Mouse (Mus musculus) heart, adult 2 months (tissue): ENCODE measurements around the gene Rasa3. TPM values are rescaled to one million over a fixed set of nuclear protein-coding genes. Genes with fewer than 3 reads are reported as not detected.

Experiments
- DNase-seq, 2 experiments: peaks; one replicate each; pipeline ENCODE4 v3.0.0; 2021
- H3K27ac ChIP-seq: fragments of 200-600 bp; 2 replicates; pipeline ENCODE4 v1.8.1; 2022
- H3K27me3 ChIP-seq: fragments of 200-500 bp; 2 replicates; pipeline ENCODE4 v1.6.1; 2012; ENCODE audit warnings: mild to moderate bottlenecking, low read length, inconsistent platforms, mixed read lengths; ENCODE audit not compliant: control insufficient read depth, insufficient read depth
- H3K36me3 ChIP-seq: fragments of 200-500 bp; 2 replicates; pipeline ENCODE4 v1.6.1; 2012; ENCODE audit warnings: low read length, inconsistent platforms; ENCODE audit not compliant: control insufficient read depth, insufficient read depth
- H3K4me1 ChIP-seq: fragments of 200-500 bp; 2 replicates; pipeline ENCODE4 v1.6.1; 2011; ENCODE audit warnings: low read length; ENCODE audit not compliant: control insufficient read depth, insufficient read depth
- H3K4me3 ChIP-seq: fragments of 200-600 bp; 2 replicates; pipeline ENCODE4 v1.8.1; 2022
- H3K79me2 ChIP-seq: fragments of 200-500 bp; replicated peaks from 2 replicates; pipeline ENCODE4 v1.6.1; 2012; ENCODE audit warnings: mild to moderate bottlenecking, inconsistent platforms, low read length, moderate library complexity, mixed read lengths; ENCODE audit not compliant: control insufficient read depth, insufficient read depth
- H3K9ac ChIP-seq: fragments of 200-500 bp; 2 replicates; pipeline ENCODE4 v1.6.1; 2012; ENCODE audit warnings: low read depth, mild to moderate bottlenecking, control low read depth, inconsistent platforms, low read length, mixed read lengths
- CTCF ChIP-seq: fragments of 200-600 bp; IDR thresholded peaks from 2 replicates; pipeline ENCODE4 v1.8.1; 2022; ENCODE audit warnings: antibody characterized with exemption, mild to moderate bottlenecking, moderate library complexity
- EP300 ChIP-seq: fragments of 200-500 bp; IDR thresholded peaks from 2 replicates; pipeline ENCODE4 v1.6.1; 2011; ENCODE audit warnings: low read depth, low read length, control low read depth; ENCODE audit not compliant: insufficient read depth
- POLR2A ChIP-seq: fragments of 200-500 bp; IDR thresholded peaks from 2 replicates; pipeline ENCODE4 v1.6.1; 2011; ENCODE audit warnings: mild to moderate bottlenecking, low read depth, low read length, control low read depth; ENCODE audit not compliant: insufficient read depth
- WGBS: fragments of 180-500 bp; shearing (Covaris S2); methylation state at CpG from one replicate; pipeline ENCODE4 v1.1.7; 2018; 5-methylcytosine and 5-hydroxymethylcytosine counted together
- intact Hi-C: fragments of 180-260 bp; cut with DNase I; formaldehyde crosslinking; loops from one replicate; pipeline ENCODE4 v1.15.1; 2025
- polyA plus RNA-seq: library from polyadenylated mRNA; depleted of rRNA; stranded (reverse); fragments of >200 nt; gene quantifications from 2 replicates; pipeline ENCODE4 v1.2.3, GENCODE M21; 2012
- total RNA-seq, 2 experiments: library from RNA; stranded (reverse); gene quantifications; 2 replicates each; pipeline ENCODE4 v1.2.3; 2021

The Rasa3 gene
- total and polyA plus RNA-seq, 3 experiments, result 14.6 to 16.9 (median 16.5) TPM

- H3K36me3 ChIP-seq, result no peaks in the 10 kb centered on the region
- no peak overlapping the region; the same call in 1 of the 2 replicates for H3K9ac ChIP-seq
- no peaks in the 10 kb centered on the region for H3K27me3 ChIP-seq
- peak overlapping the region; percentile 97 for H3K4me3 ChIP-seq
- intact Hi-C loops, result loop anchor here (5.0 kb wide), 1 partner anchor 76 kb away; no protein-coding TSS in a partner anchor
- H3K27ac ChIP-seq, result no peak overlapping the region; the same call in 1 of the 2 replicates
- no peaks in the 10 kb centered on the region for H3K79me2 ChIP-seq
- 29% methylated on average over 8 of the region's 8 CpGs for WGBS
- TF ChIP-seq POLR2A (no peak), CTCF (no peak), EP300 (no peak)
- peaks cover 16% of the 10 kb centered on the region for H3K4me1 ChIP-seq
- DNase-seq, result peak in 1 of 2 experiments; percentile 20
Measured at GRCm38 (mm10) chr8:13678182-13678581, 779 bp upstream of the Rasa3 start.

- peak; percentile 73 to 78 for DNase-seq
- intact Hi-C loops, result loop anchor here (2.0 to 5.0 kb wide), 3 partner anchors 75 to 126 kb away; no protein-coding TSS in a partner anchor
- peak overlapping the region; percentile 90 for H3K27ac ChIP-seq
- under 1% methylated on average over 47 of the region's 47 CpGs for WGBS
- no peaks in the 10 kb centered on the region for H3K36me3 ChIP-seq
- peaks cover 16% of the 10 kb centered on the region for H3K4me1 ChIP-seq
- H3K9ac ChIP-seq, result peak overlapping the region; percentile 97
- H3K4me3 ChIP-seq, result peak overlapping the region; percentile 97
- TF ChIP-seq CTCF, result no peak
- TF ChIP-seq POLR2A, result no peak
- TF ChIP-seq EP300, result no peak
- no peaks in the 10 kb centered on the region for H3K27me3 ChIP-seq
- no peaks in the 10 kb centered on the region for H3K79me2 ChIP-seq
Measured at GRCm38 (mm10) chr8:13676701-13677412, 546 bp downstream of the Rasa3 start.

- intact Hi-C loops, result loop anchor here (2.0 to 5.0 kb wide), 3 partner anchors 74 to 126 kb away; no protein-coding TSS in a partner anchor
- H3K27ac ChIP-seq, result peak overlapping the region; percentile 90
- under 1% methylated on average over 12 of the region's 12 CpGs for WGBS
- peaks cover 19% of the 10 kb centered on the region for H3K4me1 ChIP-seq
- H3K4me3 ChIP-seq, result peak overlapping the region; percentile 97
- TF ChIP-seq CTCF (peak; percentile 43), EP300 (0 out of 2 replicates have a peak, but pooled peaks have one; percentile 40), POLR2A (peak; percentile 41; the same call in 1 of the 2 replicates)
- DNase-seq, result peak; percentile 71 to 77
- H3K27me3 ChIP-seq, result no peaks in the 10 kb centered on the region
- no peaks in the 10 kb centered on the region for H3K36me3 ChIP-seq
- H3K79me2 ChIP-seq, result no peaks in the 10 kb centered on the region
- peak overlapping the region; percentile 65 for H3K9ac ChIP-seq
Measured at GRCm38 (mm10) chr8:13676302-13676700, 1.1 kb downstream of the Rasa3 start.

- intact Hi-C loops, result loop anchor here (5.0 kb wide), 1 partner anchor 73 kb away; no protein-coding TSS in a partner anchor
- Histone ChIP-seq H3K27me3 (no peaks in the 10 kb centered on the region), H3K9ac (peak overlapping the region; percentile 65), H3K27ac (peak overlapping the region; percentile 90), H3K4me3 (peak overlapping the region; percentile 97), H3K4me1 (peaks cover 26% of the 10 kb centered on the region), H3K36me3 (no peaks in the 10 kb centered on the region), H3K79me2 (no peaks in the 10 kb centered on the region)
- 35% methylated on average over 8 of the region's 8 CpGs for WGBS
- TF ChIP-seq EP300, result no peak
- TF ChIP-seq POLR2A, result no peak
- no peak for TF ChIP-seq CTCF
- no peak for DNase-seq
Measured at GRCm38 (mm10) chr8:13675524-13675923, 1.9 kb downstream of the Rasa3 start.

GRCm38 (mm10) chr8:13675121-13675520 is 2.3 kb downstream of the Rasa3 start:
- intact Hi-C loops, result loop anchor here (5.0 kb wide), 1 partner anchor 73 kb away; no protein-coding TSS in a partner anchor
- TF ChIP-seq EP300 (no peak), CTCF (no peak), POLR2A (no peak)

More at GRCm38 (mm10) chr8:13675121-13675520, 2.3 kb downstream of the Rasa3 start:
- peak in 1 of 2 experiments; percentile 24 for DNase-seq
- 45% methylated on average over 4 of the region's 4 CpGs for WGBS
- H3K27me3 ChIP-seq, result no peaks in the 10 kb centered on the region
- H3K4me3 ChIP-seq, result peak overlapping the region; percentile 97; the same call in 1 of the 2 replicates
- no peaks in the 10 kb centered on the region for H3K36me3 ChIP-seq
- peak overlapping the region; percentile 90 for H3K27ac ChIP-seq
- H3K79me2 ChIP-seq, result no peaks in the 10 kb centered on the region
- peaks cover 30% of the 10 kb centered on the region for H3K4me1 ChIP-seq
- H3K9ac ChIP-seq, result peak overlapping the region; percentile 65
